Mouse (Mus musculus) frontal cortex, postnatal 14 days (tissue): ENCODE measurements around the gene AF067063.
"Not testable (repeated sequence)": the region's sequence is repeated elsewhere in the genome, so short reads cannot be mapped to it uniquely, and the experiment has no call there.

ENCODE experiments used
- DNase-seq, 2 experiments: peaks; one replicate each; pipeline ENCODE4 v3.0.0; 2022; ENCODE audit warnings: low spot score in 2 of 2

Gene AF067063

GRCm38 (mm10) chr13:119830116-119830515 is at the start of gene AF067063:
TSS of gene AF067063 (minus strand) at chr13:119830216.
- not testable (repeated sequence) for DNase-seq

GRCm38 (mm10) chr13:119864395-119864999 is 34.5 kb upstream of the AF067063 start:
- not testable (repeated sequence) for DNase-seq

- not testable (repeated sequence) for DNase-seq
Measured at GRCm38 (mm10) chr13:119862399-119862798, 32.4 kb upstream of the AF067063 start.

GRCm38 (mm10) chr13:119839982-119840381 is 10.0 kb upstream of the AF067063 start:
- not testable (repeated sequence) for DNase-seq

- peak; percentile 8 to 29 for DNase-seq
Measured at GRCm38 (mm10) chr13:119837719-119838337, 7.8 kb upstream of the AF067063 start.

GRCm38 (mm10) chr13:119836324-119836811 is 6.4 kb upstream of the AF067063 start:
- peak in 1 of 2 experiments; percentile 4 for DNase-seq

- DNase-seq: peak in 1 of 2 experiments; percentile 21
Measured at GRCm38 (mm10) chr13:119835320-119836056, 5.5 kb upstream of the AF067063 start, which contains the start of gene D13Ertd608e. TSS of gene D13Ertd608e (plus strand) at chr13:119836006.

GRCm38 (mm10) chr13:119817579-119818206 is 12.3 kb downstream of the AF067063 start:
- DNase-seq: no peak

- no peak for DNase-seq
Measured at GRCm38 (mm10) chr13:119816798-119817197, 13.2 kb downstream of the AF067063 start.

- DNase-seq: no peak
Measured at GRCm38 (mm10) chr13:119810031-119810430, 20.0 kb downstream of the AF067063 start.

GRCm38 (mm10) chr13:119808937-119809336 is 21.1 kb downstream of the AF067063 start:
- no peak for DNase-seq

- no peak for DNase-seq
Measured at GRCm38 (mm10) chr13:119797656-119798055, 32.4 kb downstream of the AF067063 start.

GRCm38 (mm10) chr13:119792791-119793404 is 37.1 kb downstream of the AF067063 start:
- DNase-seq: no peak

- DNase-seq: no peak
Measured at GRCm38 (mm10) chr13:119791580-119792135, 38.4 kb downstream of the AF067063 start.

GRCm38 (mm10) chr13:119790761-119791579 is 39.0 kb downstream of the AF067063 start, which contains the start of gene Zfp131:
TSS of gene Zfp131 (minus strand) at chr13:119790889.
- DNase-seq: peak; percentile 86 to 89

GRCm38 (mm10) chr13:119789851-119790717 is 39.9 kb downstream of the AF067063 start:
- peak; percentile 57 for DNase-seq

GRCm38 (mm10) chr13:119783581-119783980 is 46.4 kb downstream of the AF067063 start:
- no peak for DNase-seq
